Mouse (Mus musculus) cerebellum, adult 18-20 months (tissue): ENCODE data around the gene Srm.

Experiments used
- DNase-seq, 2 experiments: peaks; one replicate each; pipeline ENCODE4 v3.0.0; 2021

Gene Srm

GRCm38 (mm10) chr4:148591171-148591630 is at the start of gene Srm:
TSS of gene Srm (plus strand) at chr4:148591503.
- DNase-seq = peak; percentile 98 to 100

- DNase-seq = no peak
Measured at GRCm38 (mm10) chr4:148549106-148549505, 42.2 kb upstream of the Srm start.

GRCm38 (mm10) chr4:148557766-148558165 is 33.5 kb upstream of the Srm start:
- DNase-seq = no peak

- peak; percentile 85 to 90 for DNase-seq
Measured at GRCm38 (mm10) chr4:148558297-148559000, 32.9 kb upstream of the Srm start, which contains the start of gene Exosc10. TSS of gene Exosc10 (plus strand) at chr4:148558429.

GRCm38 (mm10) chr4:148562676-148563075 is 28.6 kb upstream of the Srm start:
- DNase-seq = no peak

GRCm38 (mm10) chr4:148563595-148563994 is 27.7 kb upstream of the Srm start:
- DNase-seq = no peak

GRCm38 (mm10) chr4:148570138-148570537 is 21.2 kb upstream of the Srm start:
- DNase-seq = no peak

GRCm38 (mm10) chr4:148570693-148571295 is 20.5 kb upstream of the Srm start:
- no peak for DNase-seq

- no peak for DNase-seq
Measured at GRCm38 (mm10) chr4:148573222-148573621, 18.1 kb upstream of the Srm start.

- DNase-seq = peak in 1 of 2 experiments; percentile 41
Measured at GRCm38 (mm10) chr4:148580765-148581164, 10.5 kb upstream of the Srm start.

- DNase-seq = no peak
Measured at GRCm38 (mm10) chr4:148581422-148581821, 9.9 kb upstream of the Srm start.

GRCm38 (mm10) chr4:148583257-148583656 is 8.0 kb upstream of the Srm start:
- DNase-seq = no peak

- no peak for DNase-seq
Measured at GRCm38 (mm10) chr4:148586648-148587047, 4.7 kb upstream of the Srm start.

GRCm38 (mm10) chr4:148588793-148589192 is 2.5 kb upstream of the Srm start:
- peak in 1 of 2 experiments; percentile 30 for DNase-seq

GRCm38 (mm10) chr4:148589565-148589964 is 1.7 kb upstream of the Srm start:
- peak in 1 of 2 experiments; percentile 33 for DNase-seq

GRCm38 (mm10) chr4:148590421-148591170 is 707 bp upstream of the Srm start:
- peak; percentile 26 to 30 for DNase-seq

GRCm38 (mm10) chr4:148591637-148592380 is 506 bp downstream of the Srm start:
- DNase-seq = peak in 1 of 2 experiments; percentile 37

GRCm38 (mm10) chr4:148593996-148594395 is 2.7 kb downstream of the Srm start:
- peak; percentile 33 to 47 for DNase-seq

- DNase-seq = no peak
Measured at GRCm38 (mm10) chr4:148595916-148596315, 4.6 kb downstream of the Srm start.

- no peak for DNase-seq
Measured at GRCm38 (mm10) chr4:148596731-148597130, 5.4 kb downstream of the Srm start.

GRCm38 (mm10) chr4:148598826-148599225 is 7.5 kb downstream of the Srm start:
- no peak for DNase-seq

GRCm38 (mm10) chr4:148600316-148600715 is 9.0 kb downstream of the Srm start:
- no peak for DNase-seq

- DNase-seq = no peak
Measured at GRCm38 (mm10) chr4:148601871-148602270, 10.6 kb downstream of the Srm start.
